Mouse (Mus musculus) CD8-positive naive resting alpha-beta T cell, adult 2 months (primary cell): ENCODE data around the gene Pomgnt2.

ENCODE experiments used
- DNase-seq, 2 experiments: peaks; one replicate each; pipeline ENCODE4 v3.0.0; 2022; ENCODE audit warnings: low read depth in 2 of 2, low spot score in 2 of 2

The Pomgnt2 gene

DNA sequence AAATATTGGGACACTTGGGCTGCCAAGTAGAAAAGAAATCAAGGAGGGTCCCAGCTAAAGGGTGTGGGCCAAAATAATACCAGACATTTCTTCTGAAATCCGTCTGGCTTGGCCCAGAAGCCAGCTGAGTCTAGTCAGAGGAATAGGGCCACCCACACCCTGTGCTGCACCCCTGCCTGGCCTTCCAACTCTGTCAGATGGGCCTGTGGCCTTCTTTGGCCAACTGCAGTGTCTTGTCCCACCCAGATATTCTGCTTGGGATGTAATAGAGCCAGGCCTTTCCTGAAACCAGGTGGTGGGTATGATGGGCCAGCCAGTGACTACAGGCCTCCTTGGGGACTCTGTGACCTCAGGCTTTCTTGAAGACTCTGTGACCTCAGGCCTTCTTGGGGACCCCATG is 23.7 kb downstream of the Pomgnt2 start:
- DNase-seq = no peak

GRCm38 (mm10) chr9:121969841-121970381 is 27.0 kb downstream of the Pomgnt2 start:
- DNase-seq = no peak

DNA sequence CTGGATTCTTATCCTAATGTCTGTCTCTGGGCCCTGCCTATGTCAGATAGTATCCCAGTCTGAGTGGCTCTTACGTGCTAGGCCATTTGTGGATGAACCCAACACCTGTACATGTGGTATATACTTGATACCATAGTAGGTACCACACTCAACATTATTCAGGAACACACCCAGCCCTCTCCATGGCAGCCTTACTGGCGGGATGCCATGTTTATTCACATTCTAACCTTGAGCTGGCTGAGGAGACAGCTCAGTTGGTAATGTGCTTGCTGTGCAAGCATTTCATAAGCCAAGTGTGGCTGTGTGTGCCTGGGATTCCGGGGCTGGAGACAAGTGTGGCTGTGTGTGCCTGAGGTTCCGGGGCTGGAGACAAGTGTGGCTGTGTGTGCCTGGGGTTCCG is 28.7 kb downstream of the Pomgnt2 start:
- DNase-seq = no peak

- DNase-seq = no peak
Measured at GRCm38 (mm10) chr9:121964941-121965340, 32.0 kb downstream of the Pomgnt2 start.

DNA sequence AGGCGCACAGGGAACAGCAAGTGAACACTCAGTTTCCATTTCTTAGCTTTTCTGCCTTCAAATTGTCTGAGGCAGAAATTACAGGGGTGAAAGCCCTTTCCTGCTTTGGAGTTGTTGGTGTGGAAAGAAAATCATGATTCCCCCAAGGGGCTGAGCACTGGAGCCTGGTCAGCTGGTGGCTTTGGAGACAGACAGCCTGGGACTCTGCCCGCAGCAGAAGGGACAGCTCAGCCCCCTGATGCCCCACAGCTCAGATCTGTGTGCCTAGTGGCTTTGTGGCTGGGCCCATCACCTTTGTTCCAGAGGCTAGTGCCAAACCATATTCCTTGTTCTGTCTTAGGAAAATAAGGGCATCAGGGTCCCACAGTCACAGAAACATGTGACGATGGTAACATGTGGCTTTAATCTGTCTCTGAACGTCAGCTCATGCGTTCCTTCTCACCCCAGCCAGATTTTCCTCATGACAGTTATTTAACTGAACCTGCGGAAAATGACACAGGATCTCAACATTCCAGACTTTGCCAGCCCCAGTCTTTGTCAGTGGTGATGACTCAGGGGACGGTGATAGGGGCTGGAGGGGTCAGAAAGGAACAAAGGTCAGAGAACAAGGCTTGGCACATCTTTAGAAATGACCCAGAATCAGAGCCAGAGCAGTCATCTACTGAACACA is 36.8 kb downstream of the Pomgnt2 start:
- no peak for DNase-seq

- DNase-seq = no peak
Measured at GRCm38 (mm10) chr9:121952596-121952995, 44.3 kb downstream of the Pomgnt2 start.

GRCm38 (mm10) chr9:121951114-121951423 is 45.8 kb downstream of the Pomgnt2 start:
- no peak for DNase-seq

DNA sequence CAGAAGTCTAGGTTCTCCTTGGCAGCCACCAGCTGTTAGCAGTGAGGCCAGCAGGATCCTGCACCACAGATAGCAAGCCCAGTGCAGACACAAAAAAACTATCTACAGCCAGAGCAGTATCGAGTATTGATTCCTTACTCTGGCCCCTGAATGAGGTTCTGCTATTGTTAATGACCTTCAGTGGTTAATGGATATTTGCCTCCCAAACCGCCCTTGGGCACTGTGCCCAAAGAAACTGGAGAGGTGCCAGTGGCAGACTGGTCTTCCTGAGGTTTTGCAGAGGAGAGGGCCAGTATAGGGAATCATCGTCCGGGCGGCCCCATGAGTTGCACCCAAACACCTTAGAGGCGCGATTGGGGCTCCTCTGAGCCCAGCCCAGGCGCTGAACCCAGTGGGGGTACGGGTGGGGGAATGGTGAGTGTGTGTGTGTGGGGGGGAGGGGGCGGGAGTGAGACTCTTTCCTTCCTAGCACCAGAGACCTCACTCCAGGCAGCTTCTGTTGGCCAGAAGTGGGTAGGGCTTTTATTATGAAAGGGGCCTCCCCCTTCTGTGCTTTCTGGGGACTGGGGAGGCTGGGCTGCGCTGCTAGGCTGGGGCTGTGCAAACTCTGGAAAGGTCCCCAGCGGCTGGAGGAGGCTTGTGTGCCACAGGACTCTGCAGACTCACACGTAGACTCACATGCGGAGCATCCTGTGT is 46.3 kb downstream of the Pomgnt2 start, which contains the start of gene Fam198a:
Fam198a (plus strand) TSS at position 571 of the 696 bp plus-strand sequence.
- DNase-seq = no peak

GRCm38 (mm10) chr9:121948431-121948830 is 48.5 kb downstream of the Pomgnt2 start:
- DNase-seq = no peak

- DNase-seq = no peak
Measured at GRCm38 (mm10) chr9:121947784-121948183, 49.1 kb downstream of the Pomgnt2 start.

- no peak for DNase-seq
Measured at GRCm38 (mm10) chr9:121943628-121944027, 53.3 kb downstream of the Pomgnt2 start.

DNA sequence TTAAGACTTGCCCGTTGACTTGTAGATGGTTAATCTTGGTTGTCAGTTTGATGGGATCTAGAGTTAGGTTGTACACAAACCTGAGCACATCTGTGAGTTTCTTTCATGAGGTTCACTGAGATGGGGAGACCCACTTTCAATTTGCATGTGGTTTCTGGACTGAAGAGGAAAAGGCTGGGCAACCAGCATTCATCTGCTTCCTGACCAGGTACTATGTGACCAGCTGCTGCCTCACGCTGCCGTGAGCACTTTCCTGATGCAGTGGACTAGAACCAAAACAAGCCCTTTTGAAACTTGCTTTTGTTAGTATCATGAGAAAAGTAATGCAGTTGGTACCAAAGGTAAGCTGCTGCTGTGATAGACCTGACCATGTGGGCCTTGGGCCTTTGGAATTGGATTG is 53.9 kb downstream of the Pomgnt2 start:
- no peak for DNase-seq

DNA sequence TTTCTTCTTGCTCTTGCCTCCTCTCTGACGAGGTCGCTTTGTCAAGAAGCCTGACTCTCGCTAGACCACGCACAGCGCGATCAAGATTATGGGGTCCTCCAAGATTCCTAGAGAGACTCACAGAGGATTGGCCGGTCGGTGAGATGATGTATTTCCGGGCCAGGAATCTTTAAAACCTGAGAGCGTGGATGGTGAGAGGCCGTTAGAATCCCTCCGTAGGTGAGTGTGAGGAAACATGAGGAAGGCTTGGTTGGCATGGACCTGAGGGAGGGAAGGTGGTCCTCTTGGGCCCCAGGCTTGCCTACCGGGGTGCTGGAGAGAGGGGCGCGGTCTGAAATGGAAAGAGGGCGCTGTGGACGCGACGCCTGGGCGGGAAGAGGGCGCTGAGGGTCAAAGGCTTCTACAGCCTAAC is 59.0 kb downstream of the Pomgnt2 start:
- no peak for DNase-seq

DNA sequence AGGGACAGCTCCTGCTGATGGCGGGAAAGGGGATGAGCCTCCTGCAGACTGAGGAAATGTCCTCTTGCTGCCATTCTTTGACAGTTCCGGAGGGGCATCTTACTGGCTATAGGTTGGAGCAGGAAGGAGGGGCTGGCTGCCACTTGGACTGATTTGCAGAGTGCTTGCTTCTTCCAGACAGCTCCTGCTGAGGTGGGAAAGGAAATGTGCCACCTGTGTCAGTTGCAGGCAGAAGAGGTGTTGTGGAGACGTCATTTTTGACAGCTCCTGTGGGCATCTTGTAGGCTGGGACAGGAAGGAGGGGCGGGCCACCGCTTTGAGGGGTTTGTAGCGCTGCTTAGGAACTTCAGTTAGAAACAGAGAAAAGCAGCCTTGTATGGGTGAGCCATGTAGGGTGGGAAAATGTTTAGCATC is 59.5 kb downstream of the Pomgnt2 start:
- DNase-seq = peak; percentile 18 to 20

- DNase-seq = no peak
Measured at GRCm38 (mm10) chr9:121936952-121937351, 60.0 kb downstream of the Pomgnt2 start.

GRCm38 (mm10) chr9:121934856-121935255 is 62.1 kb downstream of the Pomgnt2 start:
- no peak for DNase-seq
